Mouse (Mus musculus) embryonic fibroblast, embryonic 13.5 days (primary cell): ENCODE measurements at regions not wholly inside any gene's neighbourhood (a gene's known extent, or its start where the extent isn't known, plus 50 kb on each side); places are given as distances from the start of the nearest gene placed in this dataset.

Experiments
- H3K27ac ChIP-seq: 2 replicates; pipeline ENCODE4 v1.5.1; 2012; ENCODE audit warnings: low read length, control low read depth, inconsistent platforms; ENCODE audit not compliant: insufficient read depth
- H3K4me1 ChIP-seq: 2 replicates; pipeline ENCODE4 v1.6.1; 2011; ENCODE audit warnings: low read length; ENCODE audit not compliant: control insufficient read depth, insufficient read depth
- H3K4me3 ChIP-seq: 2 replicates; pipeline ENCODE4 v1.5.1; 2011; ENCODE audit warnings: mild to moderate bottlenecking, control low read depth, low read length; ENCODE audit not compliant: insufficient read depth
- CTCF ChIP-seq: IDR thresholded peaks from 2 replicates; pipeline ENCODE4 v1.5.1; 2011; ENCODE audit warnings: mild to moderate bottlenecking, control low read depth, low read length, moderate library complexity, borderline replicate concordance; ENCODE audit not compliant: insufficient read depth
- POLR2A ChIP-seq: IDR thresholded peaks from 2 replicates; pipeline ENCODE4 v1.6.1; 2011; ENCODE audit warnings: low read depth, mild to moderate bottlenecking, control low read depth, low read length, moderate library complexity

DNA sequence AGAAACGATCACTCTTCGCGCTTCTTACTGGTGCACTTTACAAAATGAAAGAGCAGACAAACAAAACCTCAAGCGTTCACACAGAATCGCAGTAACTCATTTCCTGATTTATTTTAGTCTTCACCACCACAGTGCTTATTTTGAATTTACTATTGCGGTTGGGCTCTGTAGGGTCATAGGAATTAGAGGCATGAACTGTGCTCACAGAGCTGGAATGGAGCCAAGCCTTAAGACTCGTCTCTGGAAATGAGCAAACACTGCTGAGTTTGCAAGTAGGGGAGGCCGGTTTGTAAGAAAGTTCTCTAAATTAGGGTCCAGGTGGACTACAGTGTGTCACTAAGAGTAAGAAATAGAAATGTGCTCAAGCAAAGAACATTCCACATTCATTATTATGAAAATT lies 289.2 kb upstream of the Gjb5 start:
- TF ChIP-seq POLR2A (no peak), CTCF (no peak)
- Histone ChIP-seq H3K4me1 (peaks cover 4% of the 10 kb centered on the region; the same call in 1 of the 2 replicates), H3K27ac (no peak overlapping the region), H3K4me3 (no peak overlapping the region)

DNA sequence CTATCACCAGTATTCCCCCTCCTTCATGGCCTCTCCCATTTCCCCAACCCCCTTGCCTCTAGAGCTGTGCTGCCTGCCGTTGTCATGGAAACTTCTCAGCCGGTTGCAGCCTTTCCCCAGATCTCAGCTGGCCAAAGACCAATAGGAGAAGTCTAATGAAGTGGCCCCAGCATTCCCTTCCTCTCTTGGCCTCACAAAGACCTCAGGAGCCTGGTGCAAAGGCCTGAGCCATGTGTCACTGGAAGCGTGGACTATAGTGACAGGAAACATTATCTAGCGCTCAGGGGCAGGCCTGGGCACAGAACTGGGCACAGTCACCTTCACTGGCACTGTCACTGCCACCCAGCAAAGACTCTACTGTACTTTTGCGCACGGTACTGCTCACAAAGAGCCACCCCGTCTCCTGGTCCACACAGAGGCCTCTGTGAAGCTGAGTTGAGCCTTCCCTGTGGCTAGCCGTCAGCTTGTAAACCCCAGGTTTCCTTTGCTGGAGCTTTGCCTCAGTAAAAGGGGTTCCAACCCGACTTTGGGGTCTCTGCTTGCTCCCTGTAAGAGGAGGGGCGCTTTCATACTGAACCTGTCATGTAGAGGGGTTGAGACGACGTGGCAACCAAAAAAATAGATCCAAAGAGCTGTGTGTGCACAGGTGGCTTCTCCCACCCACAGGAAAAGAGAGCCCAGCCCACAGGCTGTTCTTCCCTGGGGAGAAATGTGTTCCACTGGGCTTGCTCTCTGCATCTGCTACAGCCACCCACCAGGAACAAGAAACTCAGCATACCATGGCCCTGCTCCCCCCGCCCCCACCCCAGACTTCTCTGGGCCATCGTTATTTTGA lies 282.5 kb upstream of the Gjb5 start:
- H3K27ac ChIP-seq: no peak overlapping the region
- TF ChIP-seq CTCF: no peak
- no peak for TF ChIP-seq POLR2A
- no peak overlapping the region for H3K4me3 ChIP-seq
- no peaks in the 10 kb centered on the region for H3K4me1 ChIP-seq

DNA sequence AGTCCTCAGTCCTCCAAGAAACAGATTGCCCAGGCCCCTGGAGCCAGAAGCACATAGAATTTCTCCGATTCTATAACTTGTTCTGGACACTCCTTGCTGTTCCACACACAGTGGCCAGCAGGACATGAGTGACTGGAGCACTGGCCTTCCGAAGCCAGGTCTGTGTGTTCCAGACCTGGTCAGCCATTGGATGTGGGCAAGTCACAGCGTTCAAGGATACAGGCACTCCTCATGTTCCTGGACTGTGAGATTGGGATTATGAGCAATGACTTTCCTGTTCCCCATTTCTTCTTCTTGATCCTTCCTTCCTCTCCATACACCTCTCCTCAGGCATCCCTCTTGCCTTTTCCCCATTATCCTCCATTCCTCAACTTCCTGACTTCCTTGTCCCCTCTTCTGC lies 281.8 kb upstream of the Gjb5 start:
- Histone ChIP-seq H3K4me3 (no peak overlapping the region), H3K4me1 (no peaks in the 10 kb centered on the region), H3K27ac (no peak overlapping the region)
- TF ChIP-seq CTCF (no peak), POLR2A (no peak)

DNA sequence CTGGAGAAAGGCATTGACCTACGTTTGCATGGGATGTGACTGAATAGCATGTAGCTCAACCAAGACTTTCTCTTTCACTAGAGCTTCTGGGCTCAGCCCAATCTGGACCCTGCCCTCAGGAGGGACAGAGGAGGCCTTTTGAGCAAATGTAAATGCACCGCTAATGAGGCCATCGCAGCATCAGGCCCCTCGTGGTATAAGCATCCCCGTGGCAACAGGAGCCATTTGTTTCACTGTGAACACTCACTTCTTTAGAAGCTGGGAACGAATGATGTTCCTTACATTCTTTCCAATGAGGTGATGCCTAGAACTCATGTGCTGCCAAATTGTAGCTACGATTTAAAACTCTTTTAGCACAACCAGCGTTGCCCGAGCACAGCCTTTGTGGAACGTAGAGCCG lies 279.0 kb upstream of the Gjb5 start:
- Histone ChIP-seq H3K4me3 (no peak overlapping the region), H3K27ac (no peak overlapping the region), H3K4me1 (no peaks in the 10 kb centered on the region)
- TF ChIP-seq POLR2A (no peak), CTCF (no peak)

DNA sequence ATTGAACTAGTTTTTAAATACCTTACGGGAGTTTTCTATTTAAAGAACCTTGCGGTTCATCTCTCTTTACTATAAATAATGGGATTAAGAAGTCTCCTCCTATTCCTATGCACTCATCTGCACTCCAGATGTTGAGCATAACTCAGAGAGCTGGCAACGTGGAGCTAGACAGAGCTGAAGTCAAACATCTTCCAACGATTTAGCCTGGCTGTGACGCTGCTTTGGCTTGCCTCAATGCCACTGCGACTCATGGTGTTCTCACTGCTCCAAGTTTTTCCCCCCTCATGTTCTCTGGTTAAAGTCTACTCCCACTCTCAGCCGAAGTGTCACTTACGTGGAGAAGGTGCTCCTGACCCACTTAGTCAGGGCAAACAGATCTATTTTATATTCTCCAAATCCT lies 277.3 kb upstream of the Gjb5 start:
- TF ChIP-seq POLR2A (no peak), CTCF (no peak)
- Histone ChIP-seq H3K4me1 (no peaks in the 10 kb centered on the region), H3K27ac (no peak overlapping the region), H3K4me3 (no peak overlapping the region)

DNA sequence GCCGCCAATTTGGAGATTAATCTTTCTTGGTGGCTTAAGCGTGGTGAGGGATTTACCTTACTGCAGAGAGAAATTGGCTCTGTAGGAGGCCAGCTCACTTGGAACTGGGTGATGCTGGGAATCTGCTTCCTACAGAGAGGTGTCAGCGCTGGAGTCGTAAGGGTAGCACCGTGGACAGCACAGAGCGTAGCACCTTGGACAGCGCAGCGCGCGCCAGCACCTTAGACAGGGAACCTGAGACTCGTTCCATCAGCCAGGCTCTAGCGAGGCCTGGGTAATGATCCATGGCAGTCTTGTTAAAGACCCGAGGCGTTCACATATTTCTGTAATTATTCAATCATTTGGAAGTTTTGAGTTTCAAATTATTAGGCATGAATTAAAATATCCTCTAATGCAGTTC lies 261.9 kb upstream of the Gjb5 start:
- Histone ChIP-seq H3K4me1 (no peaks in the 10 kb centered on the region), H3K27ac (no peak overlapping the region), H3K4me3 (no peak overlapping the region)
- TF ChIP-seq CTCF: peak; percentile 37; the same call in 1 of the 2 replicates
- no peak for TF ChIP-seq POLR2A

DNA sequence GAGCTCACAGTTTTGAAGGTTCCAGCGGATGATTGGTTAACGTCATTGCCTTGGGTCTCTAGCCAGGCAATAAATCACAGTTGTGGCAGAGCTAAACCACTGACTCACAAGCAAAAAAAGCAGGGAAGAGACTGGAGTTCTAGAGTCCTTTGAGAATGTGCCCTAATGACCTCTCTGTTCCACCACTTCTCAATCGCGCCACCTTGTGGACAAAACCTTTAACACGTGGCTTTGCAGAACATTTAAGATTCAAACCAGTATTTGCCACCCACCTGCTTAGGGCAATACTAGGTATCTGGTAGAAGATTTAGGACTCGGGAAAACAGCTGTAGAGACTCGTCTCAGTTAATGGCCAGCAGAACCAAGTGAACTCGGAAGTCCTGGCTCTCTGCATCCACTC lies 254.8 kb upstream of the Gjb5 start:
- TF ChIP-seq CTCF (no peak), POLR2A (no peak)
- Histone ChIP-seq H3K27ac (no peak overlapping the region), H3K4me1 (no peaks in the 10 kb centered on the region), H3K4me3 (no peak overlapping the region)

DNA sequence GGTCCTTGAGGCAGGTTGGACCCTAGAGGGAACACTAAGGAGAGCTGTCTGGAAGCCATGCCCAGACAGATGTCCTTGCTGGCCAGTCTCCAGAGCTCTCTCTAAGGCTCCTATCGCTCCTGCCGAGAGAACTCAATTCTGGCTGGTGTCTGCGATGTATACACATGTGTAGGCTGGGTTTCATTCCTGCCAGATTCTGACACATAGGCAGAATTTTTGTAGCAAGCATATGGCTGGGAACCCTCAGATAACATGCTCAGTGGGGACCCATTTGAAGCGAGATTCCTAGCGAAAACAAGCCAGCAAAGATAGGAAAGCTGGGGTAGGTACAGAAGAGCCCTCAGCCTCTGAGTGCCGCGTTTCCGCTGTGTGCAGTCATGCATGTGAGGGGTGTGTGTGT lies 242.9 kb upstream of the Gjb5 start:
- no peak for TF ChIP-seq POLR2A
- TF ChIP-seq CTCF: no peak
- Histone ChIP-seq H3K4me1 (no peaks in the 10 kb centered on the region; the same call in 1 of the 2 replicates), H3K27ac (no peak overlapping the region), H3K4me3 (no peak overlapping the region)

DNA sequence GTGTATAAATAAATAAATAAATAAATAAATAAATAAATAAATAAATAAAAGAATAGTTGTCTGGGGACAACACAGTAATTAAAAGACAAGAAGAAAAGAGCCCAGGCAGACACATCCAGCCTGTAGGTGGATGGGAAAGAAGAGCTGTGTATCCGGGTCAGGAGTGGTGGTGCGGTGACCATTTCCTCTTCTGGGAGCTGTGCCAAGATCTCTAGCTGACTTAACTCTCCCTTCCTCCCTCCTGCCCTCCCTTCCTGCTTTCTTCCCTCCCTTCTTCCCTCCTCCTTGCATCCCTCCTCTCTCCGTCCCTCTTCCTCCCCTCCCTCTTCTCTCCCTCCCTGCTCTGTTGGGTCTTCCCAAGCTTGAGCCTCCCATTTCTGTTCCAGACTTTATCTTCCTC lies 240.6 kb upstream of the Gjb5 start:
- Histone ChIP-seq H3K4me3 (no peak overlapping the region), H3K4me1 (no peaks in the 10 kb centered on the region), H3K27ac (no peak overlapping the region)
- TF ChIP-seq CTCF (no peak), POLR2A (no peak)

DNA sequence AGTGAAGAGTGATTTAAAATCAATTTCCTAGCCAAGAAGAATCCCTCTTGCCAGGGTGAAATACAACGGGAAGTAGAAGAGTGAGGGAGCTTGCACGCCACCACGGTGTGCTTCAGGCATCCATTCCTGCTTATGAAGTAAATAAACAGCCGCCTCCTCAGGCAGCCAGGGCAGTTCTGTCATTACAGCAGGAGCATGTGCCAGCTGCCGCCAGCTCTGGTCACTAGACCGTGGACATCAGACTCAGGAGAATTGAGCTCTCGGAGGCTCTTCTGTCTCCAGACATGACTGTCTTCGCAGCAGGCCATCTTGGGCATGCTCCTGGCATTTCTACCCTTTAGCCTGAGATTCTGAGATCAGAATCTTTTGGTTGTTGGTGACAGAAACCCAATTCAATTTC lies 236.1 kb upstream of the Gjb5 start:
- TF ChIP-seq POLR2A: no peak
- no peak for TF ChIP-seq CTCF
- H3K4me1 ChIP-seq: no peaks in the 10 kb centered on the region
- H3K27ac ChIP-seq: no peak overlapping the region
- no peak overlapping the region for H3K4me3 ChIP-seq

DNA sequence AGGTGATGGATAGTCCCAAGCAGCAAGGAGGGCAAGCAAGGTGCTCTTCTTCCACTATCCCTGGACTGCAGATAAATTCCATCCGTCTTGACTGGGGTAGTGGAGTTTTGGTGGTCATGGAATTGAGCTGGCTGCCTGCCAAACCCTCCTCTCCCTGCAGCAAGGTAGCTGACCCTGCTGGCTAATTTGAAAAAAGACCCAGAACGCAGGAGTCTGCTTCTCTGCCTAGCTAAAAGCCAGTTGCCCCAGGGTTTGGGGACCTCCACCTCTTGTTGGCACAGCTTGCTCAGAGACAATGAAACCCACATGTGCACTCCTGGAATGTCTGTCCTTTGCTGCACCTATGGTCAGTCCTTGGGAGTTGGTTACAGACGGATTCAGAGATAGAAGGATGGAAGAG lies 233.6 kb upstream of the Gjb5 start:
- Histone ChIP-seq H3K4me1 (no peaks in the 10 kb centered on the region), H3K27ac (no peak overlapping the region), H3K4me3 (no peak overlapping the region)
- no peak for TF ChIP-seq POLR2A
- no peak for TF ChIP-seq CTCF
